Mouse (Mus musculus) small intestine, adult 2 months (tissue): ENCODE measurements around the gene Lalba. TPM values are rescaled to one million over a fixed set of nuclear protein-coding genes. Genes with fewer than 3 reads are reported as not detected.
"Not testable (repeated sequence)": the region's sequence is repeated elsewhere in the genome, so short reads cannot be mapped to it uniquely, and the experiment has no call there.

Experiments
- H3K27ac ChIP-seq: fragments of 200-500 bp; 2 replicates; pipeline ENCODE4 v1.5.1; 2012; ENCODE audit warnings: low read depth, low read length, control low read depth, inconsistent platforms; ENCODE audit not compliant: insufficient read depth
- H3K27me3 ChIP-seq: fragments of 200-500 bp; 2 replicates; pipeline ENCODE4 v1.6.1; 2012; ENCODE audit warnings: mild to moderate bottlenecking, moderate library complexity, low read length, inconsistent platforms; ENCODE audit not compliant: control insufficient read depth, insufficient read depth
- H3K36me3 ChIP-seq: fragments of 200-500 bp; 2 replicates; pipeline ENCODE4 v1.6.1; 2012; ENCODE audit warnings: mild to moderate bottlenecking, low read length, control low read depth, inconsistent platforms; ENCODE audit not compliant: control insufficient read depth, insufficient read depth
- H3K4me1 ChIP-seq: fragments of 200-500 bp; 2 replicates; pipeline ENCODE4 v1.6.1; 2012; ENCODE audit warnings: low read length, inconsistent platforms, mixed read lengths; ENCODE audit not compliant: control insufficient read depth, insufficient read depth, insufficient read length
- H3K4me3 ChIP-seq: fragments of 200-500 bp; 2 replicates; pipeline ENCODE4 v1.5.1; 2012; ENCODE audit warnings: low read depth, mild to moderate bottlenecking, control low read depth, inconsistent platforms, low read length, moderate library complexity
- CTCF ChIP-seq: fragments of 200-500 bp; IDR thresholded peaks from 2 replicates; pipeline ENCODE4 v1.5.1; 2012; ENCODE audit warnings: low read depth, mild to moderate bottlenecking, control low read depth, inconsistent platforms, low read length, moderate library complexity, mixed read lengths; ENCODE audit not compliant: insufficient replicate concordance, insufficient read length; ENCODE audit errors: extremely low read depth
- POLR2A ChIP-seq: fragments of 200-500 bp; IDR thresholded peaks from 2 replicates; pipeline ENCODE4 v1.6.1; 2012; ENCODE audit warnings: low read depth, mild to moderate bottlenecking, control low read depth, inconsistent platforms, low read length, moderate library complexity
- WGBS: fragments of 180-500 bp; shearing (Covaris S2); methylation state at CpG from one replicate; pipeline ENCODE4 v1.1.7; 2018; 5-methylcytosine and 5-hydroxymethylcytosine counted together
- polyA plus RNA-seq: library from polyadenylated mRNA; depleted of rRNA; stranded (reverse); fragments of >200 nt; gene quantifications from 2 replicates; pipeline ENCODE4 v1.2.3, GENCODE M21; 2012; rRNA removed

Gene Lalba
- polyA plus RNA-seq, 1 experiment: not detected

DNA sequence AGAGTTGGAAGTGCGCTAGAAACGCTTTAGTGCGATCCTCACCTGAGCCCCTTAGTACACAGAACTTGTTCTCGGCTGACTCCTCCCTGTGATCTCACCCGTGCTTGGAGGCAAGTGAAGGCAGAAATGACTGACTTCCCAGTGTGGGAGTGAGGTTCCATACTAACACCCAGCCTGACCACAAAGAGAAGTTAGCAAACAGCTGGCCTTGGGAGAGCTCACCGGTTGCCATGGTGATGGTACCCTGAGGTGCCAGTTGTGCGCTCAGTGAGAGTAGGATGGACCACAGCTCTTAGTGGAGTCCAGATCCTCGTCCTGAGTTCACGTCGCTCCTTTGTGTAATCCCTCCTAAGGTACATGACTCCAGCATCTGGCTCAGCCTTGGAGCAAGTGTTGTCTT is 7.6 kb downstream of the Lalba start:
- Histone ChIP-seq H3K4me3 (no peak overlapping the region), H3K4me1 (peaks cover 6% of the 10 kb centered on the region; the same call in 1 of the 2 replicates), H3K36me3 (no peaks in the 10 kb centered on the region), H3K27me3 (no peaks in the 10 kb centered on the region), H3K27ac (no peak overlapping the region)
- TF ChIP-seq CTCF (no peak), POLR2A (no peak)
- WGBS: 69% methylated on average over 10 of the region's 10 CpGs

DNA sequence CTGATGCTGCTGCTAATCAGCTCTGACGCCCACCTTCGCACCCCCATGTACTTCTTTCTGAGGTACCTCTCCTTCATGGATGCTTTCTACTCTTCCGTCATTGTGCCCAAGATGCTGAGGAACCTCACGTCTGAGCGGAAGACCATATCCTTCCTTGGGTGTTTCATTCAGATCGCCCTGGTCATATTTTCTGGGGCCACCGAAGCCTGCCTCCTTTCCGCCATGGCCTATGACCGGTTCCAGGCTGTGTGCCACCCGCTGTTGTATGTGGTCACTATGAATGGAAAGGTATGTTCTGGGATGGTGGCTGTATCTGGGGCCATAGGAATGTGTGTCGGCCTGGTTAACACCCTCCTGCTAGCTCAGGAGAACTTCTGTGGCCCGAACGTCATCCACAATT is 11.0 kb downstream of the Lalba start:
- H3K27me3 ChIP-seq: no peaks in the 10 kb centered on the region
- TF ChIP-seq POLR2A: no peak
- TF ChIP-seq CTCF: no peak
- H3K36me3 ChIP-seq: no peaks in the 10 kb centered on the region
- H3K27ac ChIP-seq: no peak overlapping the region
- 89% methylated on average over 13 of the region's 13 CpGs for WGBS
- no peak overlapping the region for H3K4me3 ChIP-seq
- H3K4me1 ChIP-seq: no peaks in the 10 kb centered on the region

GRCm38 (mm10) chr15:98469596-98469995 is 12.9 kb downstream of the Lalba start, which contains the start of gene OR5BS1P:
TSS of gene OR5BS1P (plus strand) at chr15:98469896.
- Histone ChIP-seq H3K4me3 (no peak within 1 kb of the TSS), H3K27ac (no peak within 1 kb of the TSS), H3K27me3 (no peaks in the 10 kb centered on the region), H3K4me1 (no peaks in the 10 kb centered on the region), H3K36me3 (no peaks in the 10 kb centered on the region)
- TF ChIP-seq POLR2A (no peak), CTCF (no peak)
- WGBS: 86% methylated on average over 4 of the region's 4 CpGs

DNA sequence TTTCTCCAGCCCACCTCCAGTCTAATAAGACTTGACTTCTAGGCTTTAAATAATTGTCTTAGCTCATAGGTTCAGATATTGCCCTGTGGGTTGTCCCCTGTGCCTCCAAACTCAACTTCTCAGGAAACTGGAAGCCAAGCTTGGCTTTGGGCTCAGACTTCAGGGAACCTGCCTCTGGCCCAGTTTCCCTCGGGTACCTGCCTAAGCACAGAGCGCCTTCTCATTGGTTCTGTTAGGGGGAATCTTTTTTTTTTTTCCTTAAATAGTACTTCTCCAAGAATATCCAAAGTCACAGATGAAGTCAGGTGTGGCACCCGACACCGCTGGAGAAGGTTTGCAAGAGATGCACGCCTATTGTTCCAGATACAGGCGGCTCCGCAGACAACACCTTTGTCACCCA is 30.2 kb downstream of the Lalba start, which contains the start of gene Olfr281:
Olfr281 (plus strand) TSS at position 301 of the 400 bp plus-strand sequence.
- Histone ChIP-seq H3K27ac (no peak within 1 kb of the TSS), H3K27me3 (no peaks in the 10 kb centered on the region), H3K4me3 (no peak within 1 kb of the TSS), H3K36me3 (no peaks in the 10 kb centered on the region), H3K4me1 (no peaks in the 10 kb centered on the region)
- 90% methylated on average over 7 of the region's 7 CpGs for WGBS
- TF ChIP-seq POLR2A (no peak), CTCF (no peak)

- H3K36me3 ChIP-seq: no peaks in the 10 kb centered on the region
- no peak overlapping the region for H3K4me3 ChIP-seq
- WGBS: 62% methylated on average over 4 of the region's 4 CpGs
Measured at GRCm38 (mm10) chr15:98448521-98448920, 34.0 kb downstream of the Lalba start.

DNA sequence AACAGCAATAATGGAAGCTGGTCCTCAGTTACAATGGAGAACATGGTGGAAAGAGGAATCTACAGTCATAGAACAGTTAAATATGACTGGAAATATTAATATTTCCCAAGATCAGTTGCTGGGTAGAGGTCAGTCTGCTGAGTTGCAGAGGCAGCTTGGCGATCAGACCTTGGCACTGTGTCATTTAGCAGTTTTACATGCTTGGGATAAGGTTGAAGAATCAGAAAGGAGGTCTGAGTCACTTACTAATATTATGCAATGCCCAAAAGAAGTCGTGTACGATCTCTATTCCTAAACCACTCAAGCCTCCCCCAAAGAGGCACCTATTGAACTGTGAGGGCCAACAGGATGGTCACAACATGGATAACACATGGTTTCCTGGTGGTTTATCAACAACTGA is 38.0 kb downstream of the Lalba start:
- TF ChIP-seq CTCF (no peak), POLR2A (no peak)
- WGBS: 74% methylated on average over 3 of the region's 3 CpGs
- Histone ChIP-seq H3K27me3 (no peaks in the 10 kb centered on the region), H3K36me3 (no peaks in the 10 kb centered on the region), H3K4me3 (no peak overlapping the region), H3K27ac (no peak overlapping the region), H3K4me1 (no peaks in the 10 kb centered on the region)

More at GRCm38 (mm10) chr15:98448521-98448920, 34.0 kb downstream of the Lalba start:
- Histone ChIP-seq H3K4me1 (no peaks in the 10 kb centered on the region), H3K27ac (no peak overlapping the region), H3K27me3 (no peaks in the 10 kb centered on the region)
- TF ChIP-seq POLR2A: no peak
- TF ChIP-seq CTCF: no peak

GRCm38 (mm10) chr15:98430925-98431324 is 51.6 kb downstream of the Lalba start, which contains the start of gene Olfr282:
TSS of gene Olfr282 (plus strand) at chr15:98431225.
- not testable (repeated sequence) for H3K36me3 ChIP-seq, H3K27me3 ChIP-seq
- WGBS: 74% methylated on average over 5 of the region's 5 CpGs

More at GRCm38 (mm10) chr15:98430925-98431324, 51.6 kb downstream of the Lalba start, which contains the start of gene Olfr282:
- not testable (repeated sequence) for H3K4me1 ChIP-seq, H3K27ac ChIP-seq, H3K4me3 ChIP-seq

Other genes starting within 250 kb of the Lalba start
- 0.24 TPM in 1 of 2 replicates, not detected in the other for gene Olfr286, start 248.3 kb downstream of the Lalba start, polyA plus RNA-seq
- gene H1fnt, start 225.4 kb downstream of the Lalba start, polyA plus RNA-seq: not detected in 2 replicates
- 0.28 and 0.34 TPM in 2 replicates for gene Zfp641, start 186.6 kb downstream of the Lalba start, polyA plus RNA-seq
- not detected in 2 replicates for gene Olfr285, start 165.4 kb downstream of the Lalba start, polyA plus RNA-seq
- gene Olfr284, start 141.7 kb downstream of the Lalba start, polyA plus RNA-seq: not detected in 2 replicates
- gene Olfr283, start 101.8 kb downstream of the Lalba start, polyA plus RNA-seq: not detected in 2 replicates
- not detected in 2 replicates for gene Olfr282, start 51.5 kb downstream of the Lalba start, polyA plus RNA-seq
- gene Olfr281, start 30.1 kb downstream of the Lalba start, polyA plus RNA-seq: not detected in 2 replicates
- gene OR5BS1P, start 12.8 kb downstream of the Lalba start, polyA plus RNA-seq: not detected in 2 replicates
- gene Olfr279, start 9.7 kb upstream of the Lalba start, polyA plus RNA-seq: not detected in 2 replicates
- 8.4 and 15.0 TPM in 2 replicates for gene Kansl2, start 51.5 kb upstream of the Lalba start, polyA plus RNA-seq
- gene Ccnt1, start 88.2 kb upstream of the Lalba start, polyA plus RNA-seq: 3.6 and 5.2 TPM in 2 replicates
- gene 4930415O20Rik, start 88.3 kb upstream of the Lalba start, polyA plus RNA-seq: 0.46 and 2.7 TPM in 2 replicates
- 55.9 and 89.2 TPM in 2 replicates for gene Adcy6, start 127.4 kb upstream of the Lalba start, polyA plus RNA-seq
- gene Cacnb3, start 148.1 kb upstream of the Lalba start, polyA plus RNA-seq: 19.1 and 40.2 TPM in 2 replicates
- 13.6 and 24.3 TPM in 2 replicates for gene Ddx23, start 180.2 kb upstream of the Lalba start, polyA plus RNA-seq
- 1.6 and 2.2 TPM in 2 replicates for gene Rnd1, start 194.7 kb upstream of the Lalba start, polyA plus RNA-seq
- gene Ccdc65, start 225.5 kb upstream of the Lalba start, polyA plus RNA-seq: 0.09 TPM in 1 of 2 replicates, not detected in the other
- 14.7 and 70.5 TPM in 2 replicates for gene Fkbp11, start 245.5 kb upstream of the Lalba start, polyA plus RNA-seq